Mouse (Mus musculus) gastrocnemius, postnatal 4 days (tissue): Measurements from ENCODE around the gene Mup5. TPM values are rescaled to one million over a fixed set of nuclear protein-coding genes. Genes with fewer than 3 reads are reported as not detected.
"Not testable (repeated sequence)": the region's sequence is repeated elsewhere in the genome, so short reads cannot be mapped to it uniquely, and the experiment has no call there.

Source experiments
- DNase-seq, 2 experiments: peaks; one replicate each; pipeline ENCODE4 v3.0.0; 2021 to 2022; ENCODE audit warnings: low spot score in 2 of 2, mixed read lengths in 2 of 2
- long read RNA-seq, 2 experiments: library from polyadenylated mRNA; stranded (forward); transcript quantifications; one replicate each; pipeline ENCODE4 v2.0.0; 2021
- total RNA-seq, 2 experiments: library from RNA; stranded (reverse); gene quantifications; 2 replicates each; pipeline ENCODE4 v1.2.3; 2021

Gene Mup5
- not detected for total RNA-seq
- long read RNA-seq, experiment 1 = 0 reads
- long read RNA-seq, experiment 2 = 0 reads

DNA sequence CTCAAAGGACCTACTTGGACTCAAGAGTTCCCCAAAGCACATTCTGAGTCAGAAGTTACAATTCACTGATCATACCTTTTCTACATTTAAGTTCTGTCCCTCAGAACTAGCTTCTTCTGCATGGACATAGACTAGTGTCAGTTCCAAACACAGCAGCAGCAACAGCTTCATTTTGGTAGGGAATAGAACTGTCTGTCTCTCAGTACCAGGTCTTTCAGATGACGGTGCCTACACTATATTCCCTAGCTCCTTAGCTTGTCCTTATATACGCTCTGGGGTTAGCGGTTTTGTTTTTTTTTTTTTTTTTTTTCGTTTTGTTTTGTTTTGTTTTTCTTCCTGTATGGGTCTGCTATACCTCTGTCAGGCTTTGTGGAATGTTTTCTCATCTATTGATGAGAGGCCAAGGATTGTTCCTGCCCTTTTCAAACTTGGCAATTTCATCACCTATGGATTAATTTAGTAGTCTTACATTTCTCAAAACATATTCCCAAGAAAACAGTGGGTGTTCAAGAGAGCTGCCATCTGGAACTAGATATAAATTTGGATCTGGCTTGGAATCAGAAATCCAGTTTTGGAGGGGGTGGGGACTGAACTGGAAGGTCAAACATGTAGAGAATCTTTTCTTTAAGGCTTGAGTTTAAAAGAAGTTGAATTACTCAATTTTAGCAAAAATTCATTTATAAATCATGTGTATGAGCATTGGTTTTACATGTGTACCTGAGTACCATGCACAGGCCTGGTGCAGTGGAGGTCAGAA, at the start of gene Mup5:
Mup5 (minus strand) TSS at position 282 of the 757 bp plus-strand sequence.
- no peak for DNase-seq

DNA sequence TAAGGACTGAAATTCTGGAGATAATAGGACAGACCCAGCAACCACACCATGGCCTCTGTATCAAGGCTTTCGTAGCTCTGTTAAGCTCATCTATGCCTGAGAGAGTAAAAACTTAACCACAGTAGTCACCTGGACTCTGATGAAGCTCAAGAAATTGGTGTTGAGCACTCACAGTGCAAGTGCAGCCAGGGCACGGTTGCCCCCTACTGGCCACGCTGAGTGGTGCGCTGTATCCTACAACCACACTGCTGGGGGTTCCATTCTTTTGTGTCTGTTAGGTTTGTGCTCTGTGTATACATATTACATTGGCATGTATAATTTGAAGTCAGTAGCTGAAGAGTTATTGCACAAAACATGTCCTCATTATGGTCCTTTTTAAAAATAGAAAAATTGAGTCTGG, 23.1 kb upstream of the Mup5 start:
- DNase-seq = no peak

DNA sequence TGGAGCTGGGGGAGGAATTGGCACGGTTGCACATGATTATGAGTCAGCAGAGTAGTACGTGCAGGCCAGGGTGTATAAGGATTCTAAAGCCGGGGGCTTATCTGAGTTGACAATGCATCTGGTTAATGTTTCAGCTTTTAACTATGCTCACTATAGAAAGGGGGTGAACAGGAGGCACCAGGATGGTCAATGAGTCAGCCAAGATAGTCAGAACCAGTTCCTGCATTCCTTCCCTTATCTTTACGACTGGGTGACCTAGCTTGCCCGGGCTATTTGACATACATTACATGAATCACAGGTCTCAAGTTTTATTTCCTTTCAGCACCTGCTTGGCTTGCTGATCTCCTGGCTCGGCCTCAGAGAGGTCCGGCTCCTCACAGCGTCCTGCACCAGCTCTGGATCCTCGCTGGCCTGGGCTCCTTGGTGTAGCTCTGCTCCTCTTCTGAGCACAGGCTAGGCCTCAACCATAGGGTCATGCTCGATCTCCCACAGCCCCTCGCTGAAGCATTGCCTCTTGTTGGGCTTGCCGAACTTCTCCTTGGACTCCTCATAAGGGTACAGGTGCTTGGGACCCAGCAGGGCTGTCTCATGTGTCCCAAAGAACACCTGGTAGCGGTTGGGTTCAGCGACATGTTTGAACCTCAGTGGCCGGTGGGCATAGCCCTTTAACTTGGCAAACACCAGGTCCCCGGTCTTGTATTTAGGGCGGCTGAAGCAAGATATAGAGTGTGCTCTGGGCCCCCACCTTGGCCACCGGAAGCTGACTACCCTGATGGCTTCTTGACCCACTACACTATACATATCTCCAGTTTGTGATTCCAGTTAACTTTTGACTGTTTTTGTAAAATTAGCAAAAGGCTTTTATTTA, 21.0 kb upstream of the Mup5 start:
- DNase-seq = no peak

DNA sequence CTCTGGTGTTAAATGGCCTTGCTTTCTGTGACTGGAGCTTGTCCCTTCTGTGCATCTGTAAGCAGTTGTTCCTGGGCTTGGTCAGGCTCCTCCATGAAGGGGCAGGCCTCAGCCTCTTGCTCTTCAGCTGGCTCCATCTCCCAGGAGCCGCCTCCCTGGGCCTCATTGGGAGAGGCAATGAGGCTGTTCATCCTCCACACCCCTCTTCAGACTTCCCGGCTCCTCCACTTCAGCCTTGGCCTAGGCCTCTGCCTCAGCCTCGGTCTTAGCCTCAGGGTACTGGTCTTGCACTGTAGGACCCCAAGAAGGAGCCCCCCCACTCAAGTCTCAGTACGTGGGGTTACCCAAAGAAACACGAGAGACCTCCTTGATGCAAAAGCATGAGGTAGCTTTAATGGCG, 20.3 kb upstream of the Mup5 start:
- DNase-seq = no peak

DNA sequence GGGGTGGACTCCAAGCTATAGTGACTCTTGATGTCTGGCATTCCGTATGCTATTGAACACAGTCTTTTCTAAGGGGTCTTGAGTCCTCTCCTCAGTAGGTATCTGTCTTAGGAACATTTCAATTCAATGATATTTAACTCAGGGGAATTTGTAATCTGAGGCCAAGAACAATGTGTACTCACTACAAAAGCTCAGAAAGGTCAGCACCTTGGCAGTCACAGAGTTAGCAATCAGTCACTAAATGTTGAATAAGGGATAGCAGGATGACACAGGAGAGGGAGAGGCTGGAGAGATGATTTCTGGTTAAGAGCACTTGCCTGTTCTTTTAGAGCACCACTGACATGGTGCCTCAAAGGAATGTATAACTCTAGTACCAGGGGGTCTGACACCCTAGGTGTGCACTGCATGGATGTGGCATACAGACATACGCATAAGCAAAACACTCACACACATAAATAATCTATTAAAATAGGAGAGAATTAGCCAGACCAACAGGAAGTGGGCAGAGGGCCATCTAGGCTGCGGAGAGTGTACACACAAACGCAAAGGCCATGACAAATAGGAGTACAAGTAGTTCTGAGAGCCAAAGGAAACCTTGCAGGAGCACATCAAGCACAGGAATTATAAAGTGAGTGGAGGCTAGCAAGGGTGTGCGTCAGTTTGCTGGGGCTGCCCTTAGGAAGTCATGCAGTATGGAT, 9.9 kb upstream of the Mup5 start:
- no peak for DNase-seq

DNA sequence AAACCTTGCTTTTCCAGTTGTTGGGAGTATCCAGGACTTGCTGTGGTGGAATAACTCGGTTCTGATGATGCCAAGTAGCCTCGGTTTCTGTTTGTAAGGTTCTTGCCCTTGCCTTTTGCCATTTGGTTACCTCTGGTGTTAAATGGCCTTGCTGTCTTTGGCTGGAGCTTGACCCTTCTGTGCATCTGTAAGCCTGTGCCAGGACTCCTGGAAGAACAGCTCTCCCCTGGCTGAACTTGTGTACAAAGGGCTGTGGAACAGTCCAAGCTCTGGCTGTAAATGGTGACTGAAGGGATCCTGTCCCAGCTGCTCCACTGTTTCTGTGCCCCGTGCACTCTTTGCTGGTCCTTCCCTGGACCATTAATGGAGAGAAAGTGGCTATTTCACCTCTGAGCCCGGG, 5.8 kb downstream of the Mup5 start:
- DNase-seq = no peak

DNA sequence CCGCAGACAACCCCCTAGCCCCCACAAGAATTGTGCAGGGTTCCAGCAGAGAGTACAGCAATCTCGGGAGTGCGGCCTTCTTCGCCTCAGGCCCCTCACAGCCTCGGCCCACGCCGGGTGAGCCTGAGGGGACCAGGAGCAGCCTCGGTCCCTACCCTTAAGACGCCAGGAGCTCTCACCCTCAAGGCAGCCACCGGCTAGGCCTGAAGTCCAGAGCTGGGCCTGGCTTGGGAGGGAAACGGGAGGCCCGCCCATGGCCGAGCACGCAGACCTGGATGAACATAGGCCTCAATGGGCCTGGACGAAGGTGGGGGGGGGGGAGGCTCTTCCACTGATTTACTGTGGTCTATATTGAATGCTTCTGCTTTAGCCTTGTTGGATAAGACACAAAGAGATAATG, 11.8 kb downstream of the Mup5 start:
- no peak for DNase-seq

DNA sequence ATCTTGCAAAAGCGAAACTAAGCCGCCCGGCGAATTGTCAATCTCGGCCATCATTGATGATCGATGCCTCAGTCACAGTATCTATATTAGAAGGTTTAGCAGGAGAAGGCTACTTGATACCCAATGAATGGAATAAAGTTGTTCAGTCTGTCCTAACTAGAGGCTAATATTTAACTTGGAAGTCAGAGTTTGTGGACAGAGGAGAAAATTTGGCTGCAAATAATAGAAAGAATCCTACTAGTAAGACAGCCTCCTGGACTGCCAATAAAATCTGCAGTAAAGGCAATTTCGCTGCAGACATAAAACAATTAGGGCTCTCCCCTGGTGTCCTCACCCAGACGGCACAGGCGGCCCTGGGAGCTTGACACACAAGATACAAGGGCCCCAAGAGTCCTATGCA, 12.5 kb downstream of the Mup5 start:
- DNase-seq = not testable (repeated sequence)

DNA sequence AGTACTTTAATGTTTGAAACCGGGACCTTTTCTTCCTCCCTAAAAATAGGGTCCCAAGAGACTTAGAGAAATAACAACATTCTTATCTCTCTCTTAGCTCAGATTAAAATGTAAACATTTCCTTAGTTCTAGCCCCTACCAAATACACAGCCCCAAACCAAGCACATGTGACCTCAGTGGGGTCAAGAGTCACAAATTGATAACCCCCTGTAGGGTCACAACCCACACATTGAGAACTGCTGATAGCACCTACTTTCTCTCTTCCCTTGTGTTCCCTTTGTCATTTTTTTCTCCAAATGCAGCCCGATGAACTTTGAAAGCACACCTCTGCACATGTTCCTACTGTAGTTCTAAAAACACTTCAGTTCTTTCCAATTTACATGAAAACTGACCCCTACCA, 19.4 kb downstream of the Mup5 start:
- no peak for DNase-seq

DNA sequence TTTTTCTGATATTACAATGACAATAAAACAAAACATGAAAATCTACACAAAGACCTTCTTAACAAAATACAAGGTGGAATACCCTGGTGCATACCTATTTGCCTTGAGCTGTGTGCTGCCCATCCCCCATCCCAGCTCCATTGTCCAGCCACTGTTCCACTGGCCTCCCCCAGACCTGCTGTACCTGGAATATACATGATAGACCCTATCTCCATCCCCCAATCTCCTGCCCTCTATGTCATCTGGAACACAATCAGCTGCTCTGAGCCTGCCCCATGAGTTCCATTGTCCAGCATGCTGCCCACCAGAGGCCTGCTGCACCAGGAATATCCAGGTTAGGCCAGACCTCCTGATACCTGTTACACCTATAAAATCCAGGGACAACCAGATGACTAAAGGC, 21.6 kb downstream of the Mup5 start:
- DNase-seq = no peak

DNA sequence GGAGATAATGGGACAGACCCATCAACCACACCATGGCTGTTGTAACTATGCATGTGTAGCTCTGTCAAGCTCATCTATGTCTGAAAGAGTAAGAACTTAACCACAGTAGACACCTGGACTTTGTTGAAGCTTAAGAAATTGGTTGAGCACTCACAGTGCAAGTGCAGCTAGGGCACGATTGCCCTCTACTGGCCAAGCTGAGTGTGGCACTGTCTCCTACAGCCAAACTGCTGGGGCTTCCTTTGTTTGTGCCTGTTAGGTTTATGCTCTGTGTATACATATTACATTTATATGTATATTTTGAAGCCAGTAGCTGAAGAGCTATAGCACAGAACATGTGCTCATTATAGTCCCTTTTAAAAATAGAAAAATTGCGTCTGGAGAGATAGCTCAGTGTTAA, 23.8 kb downstream of the Mup5 start:
- DNase-seq = not testable (repeated sequence)

DNA sequence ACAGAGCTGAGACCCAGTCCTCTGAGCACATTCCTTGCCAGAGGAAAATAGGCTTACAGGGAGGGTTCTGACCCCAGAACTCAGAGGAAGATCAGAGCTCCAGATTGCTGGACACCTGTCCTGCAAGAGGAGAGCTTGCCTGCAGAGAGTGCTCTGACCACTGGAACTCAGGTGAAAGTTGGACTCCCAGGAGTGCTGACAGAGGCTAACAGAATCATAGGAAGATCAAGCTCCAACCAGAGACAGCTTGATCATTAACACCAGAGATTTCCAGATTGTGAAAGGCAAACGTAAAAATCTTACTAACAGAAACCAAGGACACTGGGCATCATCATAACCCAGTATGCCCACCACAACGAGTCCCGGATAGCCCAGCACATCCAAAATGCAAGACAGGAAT, 26.1 kb downstream of the Mup5 start:
- DNase-seq = not testable (repeated sequence)

DNA sequence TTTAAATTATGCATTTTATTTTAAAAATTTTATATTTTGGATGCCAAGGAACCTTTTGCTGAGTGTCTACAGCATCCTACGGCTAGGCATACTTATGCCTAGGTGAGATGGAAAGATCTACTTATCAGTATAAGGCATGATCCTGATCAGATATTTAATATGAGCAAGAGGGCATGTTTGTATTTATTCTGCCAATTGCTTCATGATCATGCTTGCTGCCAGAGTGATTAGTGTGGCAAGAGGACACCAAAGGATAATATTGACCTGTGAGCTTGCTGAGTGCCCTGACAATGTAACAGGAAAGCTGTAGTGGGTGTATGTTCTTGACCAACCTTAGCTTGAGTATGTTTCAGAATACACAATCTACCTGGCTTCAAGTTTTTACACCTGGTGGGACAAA, 45.3 kb downstream of the Mup5 start:
- not testable (repeated sequence) for DNase-seq

DNA sequence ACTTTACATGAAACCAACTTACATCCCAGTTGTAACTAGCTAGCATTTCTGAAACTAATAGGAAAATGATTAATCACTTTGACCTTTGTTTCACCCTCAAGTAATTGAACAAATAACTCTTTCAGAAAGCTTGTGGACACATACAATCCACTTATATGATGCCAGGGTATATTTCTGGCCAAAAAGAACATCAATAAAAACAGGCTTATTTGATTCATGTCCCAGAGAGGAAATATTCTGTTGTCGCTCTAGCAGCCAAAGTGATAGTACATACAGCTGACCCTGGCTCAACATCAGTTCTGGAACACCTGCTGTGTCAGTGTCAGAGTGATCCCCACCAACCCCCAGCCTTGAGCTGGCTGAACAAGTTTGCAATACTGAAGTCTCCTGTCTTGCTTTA, 50.8 kb downstream of the Mup5 start:
- DNase-seq = not testable (repeated sequence)

DNA sequence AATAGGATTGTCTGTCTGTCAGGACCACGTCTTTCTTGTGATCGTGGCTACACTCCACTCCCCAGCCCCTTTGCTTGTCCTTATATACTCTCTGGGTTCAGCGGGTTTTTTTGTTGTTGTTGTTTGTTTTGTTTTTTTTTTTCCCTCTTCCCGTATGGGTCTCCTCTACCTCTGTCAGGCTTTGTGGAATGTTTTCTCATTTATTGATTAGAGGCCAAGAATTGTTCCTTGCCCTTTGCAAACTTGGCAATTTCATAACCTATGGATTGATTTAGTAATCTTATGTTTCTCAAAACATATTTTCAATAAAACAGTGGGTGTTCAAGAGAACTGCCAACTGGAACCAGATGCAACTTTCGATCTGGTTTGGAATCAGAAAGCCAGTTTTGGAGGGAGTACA, 52.9 kb downstream of the Mup5 start, which contains the start of gene Mup19:
Mup19 (minus strand) TSS at position 101 of the 400 bp plus-strand sequence.
- not testable (repeated sequence) for DNase-seq

Other genes starting within 250 kb of the Mup5 start
- gene Mup17, start 239.4 kb downstream of the Mup5 start, total RNA-seq = not detected
- gene Mup18, start 161.1 kb downstream of the Mup5 start, total RNA-seq = not detected
- not detected for gene Mup19, start 53.0 kb downstream of the Mup5 start, total RNA-seq
- not detected for gene Mup20, start 218.9 kb upstream of the Mup5 start, total RNA-seq